Mouse (Mus musculus): ENCODE results near the gene Zan.
A peak's percentile ranks its signal among the peaks of the same experiment; 100 is the strongest.

Gene Zan

GRCm38 (mm10) chr5:137351394-137351793 lies 125.5 kb downstream of the Zan start:
- no peak for DNase-seq (ENCODE audit: low spot score)

GRCm38 (mm10) chr5:137351058-137351380 lies 125.8 kb downstream of the Zan start:
- DNase-seq (ENCODE audit: low spot score) = no peak

GRCm38 (mm10) chr5:137350205-137351057 lies 126.4 kb downstream of the Zan start:
- no peak for DNase-seq (ENCODE audit: low spot score)

GRCm38 (mm10) chr5:137349384-137350204 lies 127.3 kb downstream of the Zan start, which contains the start of gene Ephb4:
TSS of gene Ephb4 (plus strand) at chr5:137350109.
- peak; percentile 94 for DNase-seq (ENCODE audit: low spot score)

GRCm38 (mm10) chr5:137348482-137349383 lies 128.1 kb downstream of the Zan start:
- peak; percentile 69 for DNase-seq (ENCODE audit: low spot score)

- DNase-seq (ENCODE audit: low spot score) = no peak
Observed at GRCm38 (mm10) chr5:137347856-137348255, 129.0 kb downstream of the Zan start.

- no peak for DNase-seq (ENCODE audit: low spot score)
Observed at GRCm38 (mm10) chr5:137346983-137347382, 129.9 kb downstream of the Zan start.

- no peak for DNase-seq (ENCODE audit: low spot score)
Observed at GRCm38 (mm10) chr5:137346388-137346787, 130.5 kb downstream of the Zan start.

- DNase-seq (ENCODE audit: low spot score) = no peak
Observed at GRCm38 (mm10) chr5:137345821-137346220, 131.0 kb downstream of the Zan start.

- DNase-seq (ENCODE audit: low spot score) = no peak
Observed at GRCm38 (mm10) chr5:137343869-137344268, 133.0 kb downstream of the Zan start.

- DNase-seq (ENCODE audit: low spot score) = no peak
Observed at GRCm38 (mm10) chr5:137343412-137343811, 133.5 kb downstream of the Zan start.

- no peak for DNase-seq (ENCODE audit: low spot score)
Observed at GRCm38 (mm10) chr5:137342407-137343012, 134.4 kb downstream of the Zan start.

GRCm38 (mm10) chr5:137340222-137340621 lies 136.6 kb downstream of the Zan start:
- no peak for DNase-seq (ENCODE audit: low spot score)

- peak; percentile 65 for DNase-seq (ENCODE audit: low spot score)
Observed at GRCm38 (mm10) chr5:137339290-137339979, 137.4 kb downstream of the Zan start.

GRCm38 (mm10) chr5:137338663-137339289 lies 138.1 kb downstream of the Zan start:
- peak; percentile 57 for DNase-seq (ENCODE audit: low spot score)

- peak; percentile 94 for DNase-seq (ENCODE audit: low spot score)
Observed at GRCm38 (mm10) chr5:137338256-137338655, 138.6 kb downstream of the Zan start.

- no peak for DNase-seq (ENCODE audit: low spot score)
Observed at GRCm38 (mm10) chr5:137337190-137337589, 139.7 kb downstream of the Zan start.

- DNase-seq (ENCODE audit: low spot score) = no peak
Observed at GRCm38 (mm10) chr5:137335066-137335465, 141.8 kb downstream of the Zan start.

- DNase-seq (ENCODE audit: low spot score) = no peak
Observed at GRCm38 (mm10) chr5:137334317-137334716, 142.5 kb downstream of the Zan start.

- DNase-seq (ENCODE audit: low spot score) = peak; percentile 99
Observed at GRCm38 (mm10) chr5:137333512-137334174, 143.2 kb downstream of the Zan start, which contains the start of gene Slc12a9. TSS of gene Slc12a9 (minus strand) at chr5:137333597.

Measured in testis, postnatal 10 days (tissue).